In the genomic region with DNA sequence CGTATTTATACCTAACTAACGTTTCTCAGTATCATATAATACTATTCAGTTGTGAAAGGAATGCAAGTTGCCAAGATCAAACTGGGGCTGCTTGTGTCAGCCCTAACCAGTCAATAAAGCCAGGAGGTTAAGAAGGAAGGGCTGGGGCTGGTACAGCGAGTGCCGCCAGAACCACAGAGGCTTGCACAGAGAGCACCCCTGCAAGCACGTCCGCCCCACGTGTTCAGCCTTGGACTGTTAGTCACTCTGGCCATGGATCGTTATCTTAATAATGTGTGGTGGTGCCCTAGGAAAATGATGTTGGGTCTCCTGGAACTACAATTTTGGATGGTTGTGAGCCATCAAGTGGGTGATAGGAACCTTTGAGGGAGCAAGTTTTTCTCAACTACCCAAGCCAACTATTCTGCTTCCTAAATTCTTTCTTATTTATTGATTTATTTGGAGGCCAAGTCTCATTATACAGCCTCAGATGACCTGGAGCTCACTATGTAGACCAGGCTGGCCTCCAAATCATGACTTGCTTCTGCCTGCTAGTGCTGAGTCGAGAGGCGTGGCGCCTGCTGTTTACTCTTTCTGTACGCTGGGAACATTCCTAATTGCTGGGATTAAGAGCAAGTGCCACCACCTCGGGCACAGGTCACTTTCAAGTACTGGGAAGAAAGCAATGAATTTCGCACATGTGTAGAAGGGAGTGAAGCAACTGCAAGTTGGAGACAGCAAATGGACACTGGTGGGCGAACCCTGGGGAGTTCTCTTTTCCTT, we compare ENCODE assay signal across 15 mouse cellular contexts. TPM values are rescaled to one million over a fixed set of nuclear protein-coding genes. Genes with fewer than 3 reads are reported as not detected.
DNase-seq lines count a peak whose midpoint lies in the region; ATAC-seq and TF ChIP-seq lines count a peak whose summit lies in the region.
"Had no signal": no experiment of that assay in that cellular context is flagged by ENCODE, and none has a peak within 500 bp of the region (broad histone marks: within the 10 kb centered on the region; RNA-seq: fewer than 3 reads in every experiment).

No protein-coding gene starts in this region.

- H3K4me1 ChIP-seq in heart, embryonic 13.5 days: peaks cover 52% of the 10 kb centered on the region
- peaks cover 27% of the 10 kb centered on the region for H3K4me1 ChIP-seq in intestine, embryonic 16.5 days (ENCODE audit: control insufficient read depth, insufficient read depth, low read length)
- peaks cover 10% of the 10 kb centered on the region for H3K4me1 ChIP-seq in small intestine, adult 2 months (ENCODE audit: control insufficient read depth, insufficient read depth, insufficient read length, low read length)

- DNase-seq in heart, adult 9 months (ENCODE audit: low spot score in 2 of 2): no peak
- DNase-seq in adrenal gland, adult 2 months: peak; percentile 78
- no peak for DNase-seq in right cerebral cortex, adult 2 months (ENCODE audit: low spot score in 2 of 2)
- no peak for DNase-seq in ovary, postnatal 36 days (ENCODE audit: low spot score)
- DNase-seq: cerebellum, postnatal 25 days; thymus, postnatal 14 days had no signal

- H3K4me3 ChIP-seq in heart, embryonic 13.5 days: no peak overlapping the region
- no peak overlapping the region for H3K4me3 ChIP-seq in intestine, embryonic 16.5 days (ENCODE audit: low read length)
- no peak overlapping the region for H3K4me3 ChIP-seq in small intestine, adult 2 months (ENCODE audit: low read depth, low read length)

- peaks cover 10% of the 10 kb centered on the region for H3K36me3 ChIP-seq in heart, embryonic 13.5 days
- no peaks in the 10 kb centered on the region for H3K36me3 ChIP-seq in intestine, embryonic 16.5 days (ENCODE audit: control insufficient read depth, insufficient read depth, low read length)
- H3K36me3 ChIP-seq in small intestine, adult 2 months (ENCODE audit: control insufficient read depth, insufficient read depth, low read length): no peaks in the 10 kb centered on the region
- H3K36me3 ChIP-seq: embryonic facial prominence, embryonic 15.5 days had no signal

- TF ChIP-seq CTCF in small intestine, adult 2 months (IDR thresholded peaks at IDR 0.05; ENCODE audit: extremely low read depth, insufficient read length, insufficient replicate concordance, low read depth, low read length): no peak

- TF ChIP-seq POLR2A in small intestine, adult 2 months (IDR thresholded peaks at IDR 0.05; ENCODE audit: low read depth, low read length): no peak

- H3K27me3 ChIP-seq in heart, embryonic 13.5 days (replicated peaks): no peaks in the 10 kb centered on the region
- H3K27me3 ChIP-seq in intestine, embryonic 16.5 days (replicated peaks; ENCODE audit: control insufficient read depth, insufficient read depth, low read length): no peaks in the 10 kb centered on the region
- no peaks in the 10 kb centered on the region for H3K27me3 ChIP-seq in small intestine, adult 2 months (ENCODE audit: control insufficient read depth, insufficient read depth, low read length)
- H3K27me3 ChIP-seq: embryonic facial prominence, embryonic 15.5 days; kidney, embryonic 15.5 days; limb, embryonic 12.5 days had no signal

- H3K27ac ChIP-seq in heart, embryonic 13.5 days (replicated peaks): peak overlapping the region; percentile 84; the same call in 1 of the 2 replicates
- H3K27ac ChIP-seq in intestine, embryonic 16.5 days (ENCODE audit: low read length): no peak overlapping the region
- H3K27ac ChIP-seq in small intestine, adult 2 months (ENCODE audit: insufficient read depth, low read depth, low read length): peak overlapping the region; percentile 55
- H3K27ac ChIP-seq: embryonic facial prominence, embryonic 15.5 days; hindbrain, embryonic 14.5 days; limb, embryonic 12.5 days had no signal

- peak overlapping the region; percentile 93 for H3K4me2 ChIP-seq in heart, embryonic 13.5 days
- H3K4me2 ChIP-seq in intestine, embryonic 16.5 days (ENCODE audit: low read depth, low read length): no peak overlapping the region

- H3K9me3 ChIP-seq in heart, embryonic 13.5 days: no peaks in the 10 kb centered on the region
- no peaks in the 10 kb centered on the region for H3K9me3 ChIP-seq in intestine, embryonic 16.5 days (ENCODE audit: control insufficient read depth, low read length)
- H3K9me3 ChIP-seq: embryonic facial prominence, embryonic 15.5 days; kidney, embryonic 15.5 days had no signal

- ATAC-seq in heart, embryonic 13.5 days (ENCODE audit: extremely low read depth, insufficient number of reproducible peaks, low FRiP score, low TSS enrichment): no peak
- peak; percentile 21 for ATAC-seq in intestine, embryonic 16.5 days
- ATAC-seq in megakaryocyte, adult 5-6 weeks (ENCODE audit: poor library complexity, severe bottlenecking): no peak

- WGBS in heart, embryonic 13.5 days: 84% methylated on average over 15 of the region's 15 CpGs
- 69% methylated on average over 15 of the region's 15 CpGs for WGBS in intestine, embryonic 16.5 days
- 42% methylated on average over 15 of the region's 15 CpGs for WGBS in small intestine, adult 2 months

- no peak overlapping the region for H3K9ac ChIP-seq in heart, embryonic 13.5 days
- no peak overlapping the region for H3K9ac ChIP-seq in intestine, embryonic 16.5 days (ENCODE audit: low read depth, low read length)
- H3K9ac ChIP-seq: embryonic facial prominence, embryonic 15.5 days had no signal

RNA-seq across cellular contexts. Expression of a gene that starts 2.4 kb away (rescaled TPM):
- polyA plus RNA-seq in heart, embryonic 13.5 days (2015; fragmentation: Nextera tagmentation; extraction: Ambion mirVana): 248 and 263 TPM in 2 replicates
- total RNA-seq in adrenal gland, adult 2 months (2021): 1 to 10 TPM; 7.7 to 9.1 TPM
- 2.8 and 6.0 TPM in 2 replicates for polyA plus RNA-seq in adrenal gland, adult 2 months (2012; rRNA removed)
- polyA plus RNA-seq in intestine, embryonic 16.5 days (2015; fragmentation: Nextera tagmentation; extraction: Ambion mirVana): 122 and 147 TPM in 2 replicates
- 3.5 and 5.9 TPM in 2 replicates for polyA plus RNA-seq in small intestine, adult 2 months (2012; rRNA removed)
- 157 TPM in 2 replicates for total RNA-seq in megakaryocyte, adult 5-6 weeks (2015)
- 134 and 135 TPM in 2 replicates for total RNA-seq in megakaryocyte, adult 5-6 weeks (2017)

RNA-seq across cellular contexts. Expression of a gene that starts 24.1 kb away (rescaled TPM):
- 0.56 and 1.2 TPM in 2 replicates for polyA plus RNA-seq in heart, embryonic 13.5 days (2015; fragmentation: Nextera tagmentation; extraction: Ambion mirVana)
- total RNA-seq in adrenal gland, adult 2 months (2021): 1 to 10 TPM; 2.4 to 4.5 TPM
- 5.6 and 6.0 TPM in 2 replicates for polyA plus RNA-seq in adrenal gland, adult 2 months (2012; rRNA removed)
- 1.4 and 2.1 TPM in 2 replicates for polyA plus RNA-seq in intestine, embryonic 16.5 days (2015; fragmentation: Nextera tagmentation; extraction: Ambion mirVana)
- 2.2 and 2.9 TPM in 2 replicates for polyA plus RNA-seq in small intestine, adult 2 months (2012; rRNA removed)
- total RNA-seq in megakaryocyte, adult 5-6 weeks (2015): not detected in 2 replicates
- total RNA-seq in megakaryocyte, adult 5-6 weeks (2017): not detected in 2 replicates
- total RNA-seq: megakaryocyte progenitor cell, adult 5-6 weeks had no signal

RNA-seq across cellular contexts. Expression of a gene that starts 54.6 kb away (rescaled TPM):
- 16.8 and 17.5 TPM in 2 replicates for polyA plus RNA-seq in heart, embryonic 13.5 days (2015; fragmentation: Nextera tagmentation; extraction: Ambion mirVana)
- total RNA-seq in adrenal gland, adult 2 months (2021): 10 to 100 TPM; 10.4 to 13.5 TPM
- 8.3 and 9.1 TPM in 2 replicates for polyA plus RNA-seq in adrenal gland, adult 2 months (2012; rRNA removed)
- polyA plus RNA-seq in intestine, embryonic 16.5 days (2015; fragmentation: Nextera tagmentation; extraction: Ambion mirVana): 8.1 and 10.0 TPM in 2 replicates
- 1.7 and 4.2 TPM in 2 replicates for polyA plus RNA-seq in small intestine, adult 2 months (2012; rRNA removed)
- 7.7 and 9.6 TPM in 2 replicates for total RNA-seq in megakaryocyte, adult 5-6 weeks (2015)
- 7.9 and 9.2 TPM in 2 replicates for total RNA-seq in megakaryocyte, adult 5-6 weeks (2017)

Comparison
In these comparisons a context has a peak if more than half of its experiments do, and no peak if none do; other contexts are left out.
1. RNA of a gene that starts 2.4 kb away (polyA plus RNA-seq): 248 to 263 TPM in heart, embryonic 13.5 days and 122 to 147 TPM in intestine, embryonic 16.5 days; 3.5 to 5.9 TPM in small intestine, adult 2 months and 2.8 to 6.0 TPM in adrenal gland, adult 2 months; every median in the first group is over 10 times any median in the second.